Mouse (Mus musculus) G1E-ER4 (cell line): ENCODE data around the gene Ms4a10. TPM values are rescaled to one million over a fixed set of nuclear protein-coding genes. Genes with fewer than 3 reads are reported as not detected.

ENCODE experiments used
- GATA1 ChIP-seq: IDR thresholded peaks from one replicate; pipeline ENCODE4 v1.8.0; 2012; ENCODE audit warnings: low read length, inconsistent platforms
- polyA plus RNA-seq: library from polyadenylated mRNA; stranded (reverse); fragments of >175 nt; gene quantifications from 2 replicates; pipeline ENCODE4 v1.2.3, GENCODE M21; 2012

The Ms4a10 gene
- not detected in 2 replicates for polyA plus RNA-seq

DNA sequence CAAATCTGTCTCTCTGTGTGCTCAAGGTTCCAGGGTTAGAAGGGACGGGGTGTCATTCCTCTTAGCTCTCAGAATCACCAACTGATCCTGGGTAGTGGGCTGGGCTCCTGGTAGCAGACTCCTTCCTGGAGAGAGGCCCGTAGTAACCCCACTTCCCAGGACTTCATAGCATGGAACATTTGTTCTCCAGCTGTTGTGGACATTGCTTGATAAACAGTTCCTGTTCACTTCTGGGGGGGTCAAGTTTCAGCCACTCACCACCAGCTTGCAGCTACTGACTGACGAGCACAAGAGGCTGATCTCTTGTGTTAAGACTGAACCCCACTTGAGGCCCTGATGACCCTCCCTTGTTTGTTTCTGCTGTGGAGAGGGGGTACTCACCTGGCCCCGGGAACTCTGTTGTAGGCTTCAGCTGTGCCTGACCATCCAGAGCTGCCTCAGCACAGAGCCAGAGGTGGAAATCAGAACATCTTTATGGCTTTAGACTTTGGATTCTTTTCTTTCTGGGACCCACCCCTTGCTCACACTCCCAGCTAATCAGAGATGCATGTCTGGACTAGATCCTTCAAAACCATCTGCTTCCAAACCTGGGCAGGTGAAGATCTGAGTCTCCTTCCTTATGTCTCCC lies at the start of gene Ms4a10:
Gene Ms4a10, minus strand, starts transcription at position 433 of the 628 bp plus-strand sequence.
- TF ChIP-seq GATA1, result no peak

DNA sequence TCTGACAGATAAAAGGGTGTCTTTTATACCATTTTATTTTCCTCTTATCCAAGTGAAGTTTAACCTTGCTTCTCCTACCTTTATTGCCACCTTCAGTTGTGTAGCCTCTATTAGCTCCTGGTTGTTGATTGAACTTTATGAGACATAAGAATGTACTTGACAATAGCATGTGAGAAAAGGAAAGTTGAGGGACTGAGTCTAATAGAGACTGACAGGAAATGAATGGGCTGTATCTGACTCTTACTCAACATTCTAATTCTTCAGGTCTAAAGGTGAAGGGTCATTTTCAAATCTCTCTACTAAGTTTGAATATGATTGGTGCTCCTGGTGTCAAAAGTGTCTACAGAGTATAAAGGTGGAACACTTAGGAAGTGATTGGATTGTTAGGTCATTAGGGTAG lies 47.9 kb upstream of the Ms4a10 start:
- TF ChIP-seq GATA1, result no peak

DNA sequence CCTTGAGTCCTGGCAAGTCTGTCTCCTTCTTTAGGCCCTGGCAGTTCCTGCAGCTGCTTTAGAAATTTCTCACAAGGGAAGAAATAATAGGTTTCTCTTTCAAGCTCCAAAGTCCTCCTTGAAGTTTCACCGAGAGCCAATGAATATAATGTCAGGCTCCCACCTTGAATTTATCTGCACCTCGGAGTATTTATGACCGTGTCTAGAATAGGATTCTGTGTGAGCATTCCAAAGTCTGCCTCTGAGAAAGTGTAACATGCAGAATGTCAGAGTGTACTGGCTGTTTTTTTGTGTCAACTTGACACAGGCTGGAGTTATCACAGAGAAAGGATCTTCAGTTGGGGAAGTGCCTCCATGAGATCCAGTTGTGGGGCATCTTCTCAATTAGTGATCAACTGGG lies 43.4 kb upstream of the Ms4a10 start, which contains the start of gene Ms4a18:
Gene Ms4a18, minus strand, starts transcription at position 141 of the 400 bp plus-strand sequence.
- no peak for TF ChIP-seq GATA1

DNA sequence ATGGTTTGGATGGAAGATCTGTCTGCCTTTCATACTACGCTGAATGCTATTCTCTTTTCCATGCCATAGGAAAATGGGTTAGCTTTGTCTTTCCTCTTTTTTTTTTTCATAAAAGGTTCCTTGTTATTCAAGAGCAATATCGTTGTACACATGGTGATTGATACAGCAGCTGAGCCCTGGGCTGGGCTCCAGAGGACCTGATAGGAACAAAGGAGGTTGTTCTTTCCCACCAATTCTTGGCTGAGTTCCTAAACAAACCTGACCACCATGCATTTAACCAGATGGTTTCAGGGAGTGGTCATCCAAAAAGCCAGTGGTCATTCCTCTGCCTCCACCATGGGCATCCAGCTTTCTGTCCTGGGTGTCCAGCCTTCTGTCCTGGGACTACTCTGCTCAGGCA lies 42.8 kb upstream of the Ms4a10 start:
- no peak for TF ChIP-seq GATA1

DNA sequence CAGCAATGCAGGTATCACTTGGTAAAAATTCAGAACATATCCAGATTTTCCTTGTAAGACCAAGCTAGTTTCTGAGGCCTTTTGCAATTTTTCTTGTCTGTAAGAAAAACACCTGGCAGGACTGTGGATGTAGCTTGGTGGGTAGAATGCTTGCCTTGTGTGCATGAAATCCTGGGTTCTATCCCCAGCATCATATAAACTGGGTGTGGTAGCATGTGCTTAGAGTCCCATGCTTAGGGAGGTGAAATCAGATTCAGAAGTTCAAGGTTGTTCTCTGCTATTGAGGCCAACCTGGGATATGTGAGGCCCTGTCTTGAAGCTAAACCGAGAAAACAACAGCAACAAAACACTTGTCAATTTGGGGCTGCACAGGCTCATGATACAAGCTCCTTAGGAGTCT lies 41.5 kb upstream of the Ms4a10 start:
- no peak for TF ChIP-seq GATA1

DNA sequence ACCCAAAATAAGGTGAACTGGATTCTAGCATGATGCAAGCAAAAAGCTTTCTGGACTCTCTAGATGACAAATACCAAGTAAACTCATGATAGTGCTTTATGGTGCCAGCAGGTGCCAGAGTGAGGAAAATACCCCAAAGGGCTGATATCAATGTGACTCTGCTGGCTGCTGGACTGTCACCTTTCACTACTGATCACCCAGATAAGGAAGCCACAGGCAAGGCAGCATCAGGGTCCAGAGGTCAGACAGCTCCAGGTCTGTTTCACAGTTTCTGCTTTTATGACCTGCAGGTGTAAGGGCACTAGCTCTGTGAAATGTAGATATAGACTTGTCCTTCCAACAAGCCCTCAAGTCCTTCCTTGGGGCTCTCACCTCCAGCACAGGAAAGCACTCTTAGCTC lies 41.0 kb upstream of the Ms4a10 start:
- TF ChIP-seq GATA1, result no peak

DNA sequence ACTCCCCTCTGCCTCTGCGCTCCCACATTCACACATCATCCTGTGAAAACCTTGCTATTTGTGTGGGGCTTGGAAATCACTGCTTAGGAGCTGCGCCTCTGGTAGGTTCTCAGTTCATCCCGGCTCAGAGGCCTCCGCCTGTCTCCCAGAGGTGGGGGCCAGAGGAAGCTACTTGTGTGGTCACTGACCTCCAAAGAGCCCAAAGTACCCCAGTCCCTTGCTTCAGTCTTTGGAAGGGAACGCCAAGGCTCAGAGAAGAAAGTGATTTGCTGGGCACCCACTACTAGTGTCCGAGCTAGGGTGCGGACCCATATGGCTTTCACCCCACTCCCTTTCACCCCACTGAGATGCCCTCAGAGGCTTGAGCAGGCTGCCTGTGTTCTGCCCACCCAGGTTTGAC lies 18.7 kb upstream of the Ms4a10 start, which contains the start of gene Ms4a15:
Gene Ms4a15, minus strand, starts transcription at position 101 of the 400 bp plus-strand sequence.
- TF ChIP-seq GATA1, result no peak

DNA sequence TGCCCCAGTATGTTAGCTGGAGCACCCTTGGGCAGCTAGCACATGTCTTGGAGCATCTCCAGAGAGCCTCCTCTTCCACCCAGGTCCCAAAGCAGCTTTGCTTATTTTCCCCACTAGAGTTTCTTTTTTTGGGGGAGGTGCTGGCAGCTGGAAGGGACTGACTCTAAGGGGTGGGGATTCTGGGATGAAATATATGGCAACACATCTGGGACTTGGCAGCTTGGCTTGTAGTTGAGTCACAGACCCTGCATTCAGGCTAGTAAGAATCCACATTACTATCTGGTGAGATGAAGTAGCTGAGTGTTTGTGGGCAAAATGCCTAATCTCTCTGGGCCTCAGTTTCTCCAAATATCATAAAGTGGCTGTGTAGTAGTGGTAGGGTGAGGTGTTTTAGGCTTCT lies 17.4 kb upstream of the Ms4a10 start:
- no peak for TF ChIP-seq GATA1

DNA sequence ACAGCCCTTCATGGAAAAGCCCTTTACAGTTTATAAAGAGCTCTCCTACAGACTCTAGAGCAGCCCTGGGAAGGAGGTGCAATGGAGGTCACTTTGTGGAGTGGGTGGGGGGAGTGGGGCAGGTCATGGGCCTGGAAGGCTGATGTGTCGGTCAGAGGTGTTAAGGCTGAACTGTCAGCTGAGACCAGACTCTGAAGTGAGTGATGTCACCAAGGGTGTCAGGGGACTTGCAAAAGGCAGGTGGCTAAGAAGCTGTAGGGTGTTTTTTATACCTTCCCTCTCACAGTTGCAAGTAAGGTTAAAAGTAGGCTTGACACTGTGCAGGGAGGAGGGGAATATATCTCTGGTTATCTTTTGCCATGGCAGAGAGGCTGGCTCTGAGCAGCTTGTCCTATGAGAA lies 16.3 kb upstream of the Ms4a10 start:
- TF ChIP-seq GATA1, result no peak

DNA sequence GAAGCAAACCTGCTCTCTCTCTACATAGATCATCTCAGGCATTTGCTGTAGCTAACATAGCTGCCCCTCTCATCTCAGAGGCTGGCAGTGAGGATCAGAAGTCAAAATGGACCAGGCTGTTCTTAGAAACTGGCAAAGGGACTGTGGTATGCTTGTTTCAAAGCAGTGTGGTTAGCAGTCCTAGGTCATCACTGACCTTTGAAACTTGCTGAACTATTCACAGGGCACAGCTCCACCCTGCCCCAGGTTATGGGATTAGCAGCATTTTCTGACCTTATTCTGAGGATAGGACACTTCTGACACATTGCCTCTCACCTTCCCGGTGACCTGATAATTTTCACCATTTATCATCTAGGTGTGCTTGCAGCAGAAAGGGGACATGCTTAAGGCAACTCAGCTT lies 14.1 kb upstream of the Ms4a10 start:
- TF ChIP-seq GATA1, result no peak

DNA sequence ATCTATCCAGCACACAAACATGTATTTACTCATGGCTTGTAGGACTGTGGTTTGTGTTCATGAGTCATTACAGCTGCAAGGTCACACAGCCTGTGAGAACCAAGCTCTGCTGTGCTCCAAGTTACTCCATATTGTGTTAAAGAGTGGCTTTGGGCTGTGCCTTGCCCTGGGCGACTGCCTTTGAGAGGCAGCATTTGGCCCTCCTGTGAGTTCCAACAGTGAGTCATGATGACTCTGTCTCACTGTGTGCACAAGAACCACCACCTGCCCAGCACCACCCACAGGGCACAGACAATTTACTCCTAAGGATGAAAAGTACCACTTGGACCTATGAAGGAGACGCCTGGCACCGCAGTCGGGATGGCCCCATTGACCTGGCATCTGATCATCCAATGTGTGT lies 11.4 kb upstream of the Ms4a10 start:
- TF ChIP-seq GATA1, result no peak

DNA sequence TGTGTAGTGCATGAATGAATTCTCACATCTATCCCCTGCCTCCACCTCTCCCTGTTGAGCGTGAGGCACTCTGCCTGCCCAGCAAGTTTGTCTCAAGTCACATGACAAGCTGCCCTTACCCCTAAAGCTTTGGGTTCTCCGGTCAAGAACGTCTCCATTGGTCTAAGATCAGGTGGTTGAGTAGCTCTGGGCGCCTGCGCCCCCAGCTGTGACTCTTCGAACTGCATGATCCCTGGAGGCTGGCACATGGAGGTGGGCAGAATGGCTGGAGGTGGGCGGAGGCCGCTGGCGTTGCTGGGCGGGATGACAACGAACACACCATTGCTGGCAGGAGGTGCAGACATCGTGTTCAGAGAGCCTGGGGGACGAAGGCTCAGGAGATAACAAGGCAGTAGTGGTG lies 10.1 kb upstream of the Ms4a10 start:
- no peak for TF ChIP-seq GATA1

DNA sequence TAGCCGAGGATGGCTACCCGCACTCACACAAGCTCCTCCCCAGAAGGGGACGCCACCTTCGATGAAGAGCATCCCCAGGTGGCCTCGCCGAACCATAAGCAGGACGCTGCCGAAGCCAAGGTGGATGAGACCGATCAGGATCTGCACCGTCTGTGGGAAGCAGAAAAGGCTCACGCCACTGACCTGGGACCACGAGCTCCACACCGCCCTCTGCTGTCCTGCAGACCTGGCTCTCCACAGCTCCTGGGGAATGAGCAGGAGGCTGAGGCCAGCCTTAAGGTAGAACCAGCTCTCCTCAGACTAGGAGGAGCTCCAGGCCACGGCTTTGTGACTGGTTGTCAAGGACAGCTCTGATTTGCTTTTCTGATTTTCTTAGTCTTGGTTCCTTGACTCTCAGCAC lies 8.7 kb upstream of the Ms4a10 start:
- no peak for TF ChIP-seq GATA1

DNA sequence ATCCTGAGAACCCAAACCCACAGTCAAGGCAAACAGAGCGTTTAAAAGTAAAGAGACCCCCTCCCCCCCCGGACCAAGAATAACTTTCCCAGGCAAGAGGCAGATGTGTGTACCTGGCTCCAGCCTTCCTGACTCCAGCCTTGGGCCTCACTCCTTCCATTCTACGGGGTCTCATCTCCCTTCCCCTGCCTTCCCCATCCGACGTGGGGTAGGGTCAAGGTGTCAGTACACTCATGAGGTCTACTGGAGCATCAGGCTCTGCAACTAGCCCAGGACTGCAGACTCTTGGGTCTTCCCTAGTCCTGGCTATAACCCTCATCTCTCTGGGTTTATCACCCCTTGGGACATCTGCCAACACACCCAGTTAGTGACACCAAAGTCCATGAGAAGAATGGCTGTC lies 5.7 kb upstream of the Ms4a10 start:
- no peak for TF ChIP-seq GATA1

DNA sequence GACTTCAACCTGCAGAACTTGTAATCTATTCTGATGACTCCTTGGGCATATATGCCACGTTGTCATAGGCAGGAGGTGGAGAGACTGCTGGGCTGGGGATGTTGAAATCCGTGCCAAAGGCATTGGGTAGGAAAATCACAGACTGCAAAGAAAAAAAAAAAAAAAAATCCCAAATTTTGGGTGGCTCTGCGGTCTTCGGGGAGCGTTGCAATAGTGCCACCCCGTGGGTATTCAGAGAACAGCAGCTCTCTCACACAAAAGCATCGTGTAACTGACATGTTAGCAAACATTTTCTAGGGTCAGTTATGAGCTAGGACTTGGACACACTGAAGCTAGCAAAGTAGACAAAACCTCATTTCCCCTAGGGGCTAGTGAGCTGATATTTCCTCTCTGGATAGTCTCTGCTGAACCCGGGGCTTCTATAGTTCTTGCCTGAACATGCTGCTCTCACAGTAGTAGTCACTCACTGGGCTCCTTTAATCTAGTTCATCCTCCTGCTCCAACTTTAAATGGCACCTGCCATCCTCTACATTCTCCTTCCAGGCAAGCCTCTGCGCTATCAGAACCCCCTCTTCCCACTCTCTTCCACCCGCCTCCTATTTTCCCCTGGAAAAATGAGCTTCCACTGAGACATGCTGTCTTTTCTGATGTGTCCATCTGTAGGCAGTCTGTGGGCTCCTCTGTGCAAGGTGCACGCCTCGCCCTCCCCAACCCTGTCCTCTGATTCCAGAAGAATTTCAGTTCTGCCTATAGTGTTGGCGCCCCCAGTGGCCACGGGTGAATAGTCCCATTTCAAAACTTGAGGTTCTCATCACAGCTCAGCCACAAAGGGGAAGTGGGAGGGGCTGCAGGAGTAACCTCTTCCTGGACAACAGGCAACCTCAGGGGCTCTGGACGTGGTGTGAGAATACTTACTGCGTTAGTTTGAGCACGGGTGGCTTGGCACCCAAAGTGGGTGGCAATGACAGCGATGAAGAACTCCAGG lies 5.0 kb upstream of the Ms4a10 start:
- TF ChIP-seq GATA1, result no peak

DNA sequence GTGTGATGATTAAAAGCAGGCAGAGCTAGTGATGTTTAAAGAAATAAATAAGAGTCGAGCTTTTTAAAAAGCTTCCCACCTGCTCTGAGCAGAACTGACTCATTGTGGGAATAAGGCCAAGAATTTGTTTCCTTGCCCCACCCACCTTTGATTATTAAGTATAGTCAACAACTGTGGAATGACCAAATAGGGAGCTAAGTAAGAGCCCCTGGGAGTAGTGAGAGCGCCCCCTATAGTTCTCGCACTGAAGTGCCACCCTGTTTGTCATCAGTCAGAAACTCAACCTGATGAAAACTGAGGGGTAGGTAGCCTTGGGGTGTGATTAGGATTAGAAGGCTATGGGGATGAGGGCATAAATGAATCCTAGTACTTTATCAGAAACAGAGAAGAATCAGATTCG lies 1.8 kb upstream of the Ms4a10 start:
- no peak for TF ChIP-seq GATA1

DNA sequence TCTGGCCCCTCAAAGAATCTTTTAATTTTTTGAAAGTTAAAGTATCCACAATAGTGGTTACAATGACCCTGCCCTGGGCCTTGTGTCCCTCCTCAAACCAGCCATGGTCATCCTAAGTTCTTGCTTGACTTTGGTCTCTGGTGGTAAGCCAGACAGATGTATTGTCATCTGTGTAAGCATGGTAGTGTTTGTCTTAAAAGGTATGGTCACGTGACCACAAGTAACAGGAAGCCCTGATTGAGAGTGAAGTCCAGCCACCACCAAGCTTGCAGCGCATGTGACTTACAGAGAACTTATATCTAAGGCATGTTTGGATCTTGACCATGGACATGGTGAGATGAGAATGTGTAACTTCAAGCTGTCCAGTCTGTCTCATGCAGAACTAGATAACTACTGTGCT lies 717 bp upstream of the Ms4a10 start:
- no peak for TF ChIP-seq GATA1
